Mouse (Mus musculus) left cerebral cortex, adult 2 months (tissue): ENCODE measurements around the gene Kdm4b. TPM values are rescaled to one million over a fixed set of nuclear protein-coding genes. Genes with fewer than 3 reads are reported as not detected.

Experiments used
- DNase-seq, 2 experiments: peaks; one replicate each; pipeline ENCODE4 v3.0.0; 2021 to 2022; ENCODE audit warnings: low spot score in 2 of 2, mixed read lengths in 1 of 2; ENCODE audit errors: extremely low spot score in 1 of 2
- H3K27ac ChIP-seq: fragments of 200-600 bp; 2 replicates; pipeline ENCODE4 v1.8.1; 2022
- H3K4me3 ChIP-seq: fragments of 200-600 bp; 2 replicates; pipeline ENCODE4 v1.8.1; 2022
- CTCF ChIP-seq: fragments of 200-600 bp; IDR thresholded peaks from 2 replicates; pipeline ENCODE4 v1.8.1; 2022; ENCODE audit warnings: antibody characterized with exemption, mild to moderate bottlenecking, moderate library complexity
- intact Hi-C: fragments of 180-260 bp; cut with DNase I; formaldehyde crosslinking; loops from one replicate; pipeline ENCODE4 v1.15.1; 2025
- total RNA-seq, 2 experiments: library from RNA; stranded (reverse); gene quantifications; 2 replicates each; pipeline ENCODE4 v1.2.3; 2021

Kdm4b gene
- total RNA-seq, 2 experiments from 2014 or later: 66.2 to 71.8 TPM

GRCm38 (mm10) chr17:56373136-56374034, 47.5 kb downstream of the Kdm4b start:
- TF ChIP-seq CTCF: no peak
- Histone ChIP-seq H3K27ac (peak overlapping the region; percentile 92), H3K4me3 (no peak overlapping the region)
- no peak for DNase-seq
- intact Hi-C loops: no loop called here

- DNase-seq: no peak
- Histone ChIP-seq H3K4me3 (no peak overlapping the region), H3K27ac (no peak overlapping the region; the same call in 1 of the 2 replicates)
- intact Hi-C loops: no loop called here
- no peak for TF ChIP-seq CTCF
Observed at GRCm38 (mm10) chr17:56374851-56375250, 49.0 kb downstream of the Kdm4b start.

- intact Hi-C loops: no loop called here
- Histone ChIP-seq H3K27ac (no peak overlapping the region; the same call in 1 of the 2 replicates), H3K4me3 (no peak overlapping the region)
- no peak for DNase-seq
- no peak for TF ChIP-seq CTCF
Observed at GRCm38 (mm10) chr17:56379281-56379834, 53.5 kb downstream of the Kdm4b start.

GRCm38 (mm10) chr17:56380286-56380685, 54.4 kb downstream of the Kdm4b start:
- Histone ChIP-seq H3K4me3 (no peak overlapping the region), H3K27ac (peak overlapping the region; percentile 9)
- intact Hi-C loops: no loop called here
- no peak for DNase-seq
- no peak for TF ChIP-seq CTCF

- no peak for TF ChIP-seq CTCF
- intact Hi-C loops: no loop called here
- DNase-seq: no peak
- H3K27ac ChIP-seq: no peak overlapping the region
- no peak overlapping the region for H3K4me3 ChIP-seq
Observed at GRCm38 (mm10) chr17:56381183-56381582, 55.3 kb downstream of the Kdm4b start.

GRCm38 (mm10) chr17:56382997-56383396, 57.1 kb downstream of the Kdm4b start:
- no peak overlapping the region for H3K27ac ChIP-seq
- no peak for DNase-seq
- intact Hi-C loops: no loop called here
- no peak for TF ChIP-seq CTCF
- no peak overlapping the region for H3K4me3 ChIP-seq

- intact Hi-C loops: no loop called here
- no peak for DNase-seq
- H3K27ac ChIP-seq: no peak overlapping the region
- TF ChIP-seq CTCF: no peak
- H3K4me3 ChIP-seq: no peak overlapping the region
Observed at GRCm38 (mm10) chr17:56384903-56385302, 59.0 kb downstream of the Kdm4b start.

GRCm38 (mm10) chr17:56387612-56388011, 61.8 kb downstream of the Kdm4b start:
- no peak for DNase-seq
- Histone ChIP-seq H3K4me3 (no peak overlapping the region), H3K27ac (no peak overlapping the region)
- intact Hi-C loops: no loop called here
- no peak for TF ChIP-seq CTCF

GRCm38 (mm10) chr17:56393238-56393637, 67.4 kb downstream of the Kdm4b start:
- peak in 1 of 2 experiments; percentile 48 for DNase-seq
- intact Hi-C loops: no loop called here
- no peak for TF ChIP-seq CTCF
- Histone ChIP-seq H3K27ac (no peak overlapping the region; the same call in 1 of the 2 replicates), H3K4me3 (no peak overlapping the region)

- DNase-seq: no peak
- Histone ChIP-seq H3K27ac (no peak overlapping the region; the same call in 1 of the 2 replicates), H3K4me3 (no peak overlapping the region)
- intact Hi-C loops: no loop called here
- TF ChIP-seq CTCF: no peak
Observed at GRCm38 (mm10) chr17:56393889-56394288, 68.0 kb downstream of the Kdm4b start.

- intact Hi-C loops: no loop called here
- Histone ChIP-seq H3K27ac (no peak overlapping the region), H3K4me3 (no peak overlapping the region)
- no peak for TF ChIP-seq CTCF
- DNase-seq: no peak
Observed at GRCm38 (mm10) chr17:56396051-56396450, 70.2 kb downstream of the Kdm4b start.

GRCm38 (mm10) chr17:56400221-56400620, 74.4 kb downstream of the Kdm4b start:
- H3K4me3 ChIP-seq: no peak overlapping the region
- intact Hi-C loops: no loop called here
- H3K27ac ChIP-seq: no peak overlapping the region; the same call in none of the 2 replicates
- no peak for TF ChIP-seq CTCF
- DNase-seq: no peak
